Mouse (Mus musculus) embryonic stem cell, embryonic (primary cell): ENCODE measurements around the gene Tmco3.

ENCODE experiments used
- CTCF ChIA-PET, 4 experiments: fragments of 300-600 bp in 2 of 4; fragments of 350-600 bp in 2 of 4; sonication (Branson Sonifier 250); formaldehyde crosslinking; loops; one replicate each; lab custom pipeline; 2022; ENCODE audit warnings: inconsistent platforms in 2 of 4; lab: Charles Lee
- POLR2A ChIA-PET, 4 experiments: fragments of 300-600 bp in 2 of 4; fragments of 350-600 bp in 2 of 4; sonication (Branson Sonifier 250); formaldehyde crosslinking; loops; one replicate each; lab custom pipeline; 2022; ENCODE audit warnings: antibody characterized with exemption in 4 of 4, inconsistent platforms in 1 of 4; lab: Charles Lee

Gene Tmco3

GRCm38 (mm10) chr8:13338901-13339645 is 51.1 kb downstream of the Tmco3 start:
- CTCF ChIA-PET = interaction anchor here in 2 of 4 experiments (0.7 to 0.9 kb wide), 3 partner anchors 51 to 361 kb away, joined by 3 to 6 read pairs (median 3); partner anchors contain the start of genes Dcun1d2 (in 2 of the 2) and Tmco3 (in 1 of the 2)
- POLR2A ChIA-PET = interaction anchor here (0.7 to 2.7 kb wide), 18 partner anchors 8 to 840 kb away, joined by 3 to 25 read pairs (median 4); partner anchors contain the start of gene Lamp1 (in 1 of the 4)

- POLR2A ChIA-PET = interaction anchor here (0.7 to 2.7 kb wide), 26 partner anchors 7 to 841 kb away, joined by 3 to 25 read pairs (median 4); partner anchors contain the start of genes Dcun1d2 (in 2 of the 4), Tmco3 (in 2 of the 4) and Lamp1 (in 1 of the 4)
Observed at GRCm38 (mm10) chr8:13339646-13339990, 51.6 kb downstream of the Tmco3 start.

GRCm38 (mm10) chr8:13340650-13341049 is 52.7 kb downstream of the Tmco3 start:
- ChIA-PET POLR2A (interaction anchor here (0.6 to 2.7 kb wide), 14 partner anchors 9 to 931 kb away, joined by 3 to 25 read pairs (median 4); partner anchors contain the start of genes Dcun1d2 (in 2 of the 4) and Tmco3 (in 2 of the 4)), CTCF (interaction anchor here in 3 of 4 experiments (0.5 to 0.7 kb wide), 3 partner anchors 121 to 1360 kb away, joined by 4 to 10 read pairs (median 7); no protein-coding TSS in a partner anchor)

More at GRCm38 (mm10) chr8:13339646-13339990, 51.6 kb downstream of the Tmco3 start:
- CTCF ChIA-PET = interaction anchor here in 2 of 4 experiments (0.7 to 0.9 kb wide), 3 partner anchors 51 to 360 kb away, joined by 3 to 6 read pairs (median 3); partner anchors contain the start of genes Dcun1d2 (in 2 of the 2) and Tmco3 (in 1 of the 2)

GRCm38 (mm10) chr8:13342340-13342739 is 54.4 kb downstream of the Tmco3 start:
- ChIA-PET CTCF (interaction anchor here in 1 of 4 experiments (1.2 kb wide), 1 partner anchor 16 kb away, joined by 5 read pairs; no protein-coding TSS in a partner anchor), POLR2A (interaction anchor here in 2 of 4 experiments (0.8 to 1.8 kb wide), 6 partner anchors 11 to 207 kb away, joined by 3 to 5 read pairs (median 3); no protein-coding TSS in a partner anchor)

- CTCF ChIA-PET = interaction anchor here in 1 of 4 experiments (1.2 kb wide), 1 partner anchor 17 kb away, joined by 5 read pairs; no protein-coding TSS in a partner anchor
- POLR2A ChIA-PET = interaction anchor here in 2 of 4 experiments (0.8 to 1.8 kb wide), 5 partner anchors 11 to 37 kb away, joined by 3 to 5 read pairs (median 3); no protein-coding TSS in a partner anchor
Observed at GRCm38 (mm10) chr8:13343134-13343533, 55.1 kb downstream of the Tmco3 start.

GRCm38 (mm10) chr8:13350052-13350451 is 62.1 kb downstream of the Tmco3 start:
- ChIA-PET POLR2A (interaction anchor here in 2 of 4 experiments (0.9 to 2.7 kb wide), 6 partner anchors 9 to 38 kb away, joined by 3 to 25 read pairs (median 8); partner anchors contain the start of gene Tfdp1 (in 1 of the 2)), CTCF (interaction anchor here in 2 of 4 experiments (0.6 to 1.3 kb wide), 2 partner anchors 12 to 523 kb away, joined by 3 read pairs; no protein-coding TSS in a partner anchor)

- ChIA-PET CTCF (no interaction called here), POLR2A (interaction anchor here in 3 of 4 experiments (0.6 to 1.2 kb wide), 3 partner anchors 14 to 448 kb away, joined by 3 read pairs; no protein-coding TSS in a partner anchor)
Observed at GRCm38 (mm10) chr8:13351593-13351992, 63.6 kb downstream of the Tmco3 start.

- ChIA-PET CTCF (no interaction called here), POLR2A (interaction anchor here in 2 of 4 experiments (0.8 to 5.3 kb wide), 8 partner anchors 8 to 42 kb away, joined by 3 to 21 read pairs (median 4); no protein-coding TSS in a partner anchor)
Observed at GRCm38 (mm10) chr8:13352601-13353000, 64.6 kb downstream of the Tmco3 start.

- CTCF ChIA-PET = no interaction called here
- POLR2A ChIA-PET = interaction anchor here (0.5 to 5.3 kb wide), 13 partner anchors 9 to 218 kb away, joined by 3 to 21 read pairs (median 4); no protein-coding TSS in a partner anchor
Observed at GRCm38 (mm10) chr8:13353155-13353833, 65.3 kb downstream of the Tmco3 start.

- ChIA-PET POLR2A (interaction anchor here (0.5 to 5.3 kb wide), 15 partner anchors 9 to 437 kb away, joined by 3 to 21 read pairs (median 4); partner anchors contain the start of genes Dcun1d2 (in 1 of the 4) and Tmco3 (in 1 of the 4)), CTCF (interaction anchor here in 1 of 4 experiments (0.6 kb wide), 1 partner anchor 15 kb away, joined by 4 read pairs; no protein-coding TSS in a partner anchor)
Observed at GRCm38 (mm10) chr8:13353883-13354282, 65.9 kb downstream of the Tmco3 start.

- CTCF ChIA-PET = interaction anchor here in 1 of 4 experiments (0.6 kb wide), 1 partner anchor 13 kb away, joined by 3 read pairs; no protein-coding TSS in a partner anchor
Observed at GRCm38 (mm10) chr8:13356221-13356620, 68.2 kb downstream of the Tmco3 start.

GRCm38 (mm10) chr8:13356681-13357080 is 68.7 kb downstream of the Tmco3 start:
- ChIA-PET CTCF (no interaction called here), POLR2A (interaction anchor here (0.5 to 5.3 kb wide), 10 partner anchors 9 to 192 kb away, joined by 3 to 21 read pairs (median 4); no protein-coding TSS in a partner anchor)

More at GRCm38 (mm10) chr8:13356221-13356620, 68.2 kb downstream of the Tmco3 start:
- POLR2A ChIA-PET = interaction anchor here (0.5 to 5.3 kb wide), 9 partner anchors 9 to 193 kb away, joined by 3 to 21 read pairs (median 4); no protein-coding TSS in a partner anchor

GRCm38 (mm10) chr8:13360213-13360612 is 72.2 kb downstream of the Tmco3 start:
- CTCF ChIA-PET = interaction anchor here in 1 of 4 experiments (0.6 kb wide), 1 partner anchor 282 kb away, joined by 3 read pairs; no protein-coding TSS in a partner anchor
- POLR2A ChIA-PET = interaction anchor here in 1 of 4 experiments (0.8 to 2.5 kb wide), 2 partner anchors 14 to 16 kb away, joined by 3 to 7 read pairs; no protein-coding TSS in a partner anchor

GRCm38 (mm10) chr8:13361865-13362264 is 73.9 kb downstream of the Tmco3 start:
- POLR2A ChIA-PET = interaction anchor here in 1 of 4 experiments (0.6 kb wide), 1 partner anchor 1550 kb away, joined by 5 read pairs; no protein-coding TSS in a partner anchor
- CTCF ChIA-PET = interaction anchor here in 3 of 4 experiments (0.6 to 1.0 kb wide), 4 partner anchors 13 to 404 kb away, joined by 3 to 4 read pairs (median 3); no protein-coding TSS in a partner anchor
